Comparison of ENCODE assay signal across 10 mouse cellular contexts in genomic region chr13:23466306-23466705, GRCm38 (mm10). TPM values are rescaled to one million over a fixed set of nuclear protein-coding genes. Genes with fewer than 3 reads are reported as not detected.
DNase-seq lines count a peak whose midpoint lies in the region; ATAC-seq and TF ChIP-seq lines count a peak whose summit lies in the region.
"Had no signal": no experiment of that assay in that cellular context is flagged by ENCODE, and none has a peak within 500 bp of the region (broad histone marks: within the 10 kb centered on the region; RNA-seq: fewer than 3 reads in every experiment).

No protein-coding gene starts in this region.

- H3K27me3 ChIP-seq in forebrain, embryonic 11.5 days (ENCODE audit: control insufficient read depth, insufficient read depth, low read length): no peaks in the 10 kb centered on the region
- no peaks in the 10 kb centered on the region for H3K27me3 ChIP-seq in forebrain, embryonic 16.5 days (replicated peaks; ENCODE audit: control insufficient read depth, insufficient read depth, low read length)
- no peaks in the 10 kb centered on the region for H3K27me3 ChIP-seq in kidney, postnatal 0 days (ENCODE audit: insufficient read depth, low read length)
- no peaks in the 10 kb centered on the region for H3K27me3 ChIP-seq in embryonic facial prominence, embryonic 14.5 days (replicated peaks; ENCODE audit: control insufficient read depth, insufficient read depth, low read length)
- peaks cover 14% of the 10 kb centered on the region; the same call in 1 of the 2 replicates for H3K27me3 ChIP-seq in midbrain, embryonic 14.5 days (ENCODE audit: control insufficient read depth, insufficient read depth, low read length)

- no peak overlapping the region for H3K4me2 ChIP-seq in forebrain, embryonic 11.5 days (ENCODE audit: low read depth, low read length, severe bottlenecking)
- H3K4me2 ChIP-seq in forebrain, embryonic 16.5 days (ENCODE audit: low read length): no peak overlapping the region
- H3K4me2 ChIP-seq in kidney, postnatal 0 days (ENCODE audit: low read length): peak overlapping the region; percentile 90
- peak overlapping the region; percentile 65; the same call in 1 of the 2 replicates for H3K4me2 ChIP-seq in embryonic facial prominence, embryonic 14.5 days (ENCODE audit: low read depth, low read length)
- peak overlapping the region; percentile 65; the same call in 1 of the 2 replicates for H3K4me2 ChIP-seq in midbrain, embryonic 14.5 days (ENCODE audit: low read length)

- no peak for DNase-seq in forebrain, embryonic 11.5 days (ENCODE audit: low spot score)
- DNase-seq in kidney, postnatal 0 days (ENCODE audit: low spot score): no peak
- DNase-seq in kidney, postnatal 4 days: no peak
- DNase-seq in embryonic facial prominence, embryonic 14.5 days (ENCODE audit: low spot score): no peak
- no peak for DNase-seq in midbrain, embryonic 14.5 days
- DNase-seq in right cerebral cortex, postnatal 10 days (ENCODE audit: low spot score in 2 of 2): no peak

- TF ChIP-seq CTCF in kidney, postnatal 0 days (IDR thresholded peaks at IDR 0.05; ENCODE audit: low read depth): no peak

- H3K27ac ChIP-seq in forebrain, embryonic 11.5 days (ENCODE audit: low read depth, low read length): no peak overlapping the region
- no peak overlapping the region for H3K27ac ChIP-seq in forebrain, embryonic 16.5 days (ENCODE audit: low read length)
- H3K27ac ChIP-seq in kidney, postnatal 0 days: no peak overlapping the region
- H3K27ac ChIP-seq in embryonic facial prominence, embryonic 14.5 days (replicated peaks; ENCODE audit: low read depth, low read length): no peak overlapping the region
- H3K27ac ChIP-seq in midbrain, embryonic 14.5 days (replicated peaks; ENCODE audit: low read depth, low read length): no peak overlapping the region

- H3K9me3 ChIP-seq in forebrain, embryonic 11.5 days (ENCODE audit: control insufficient read depth, low read length): no peaks in the 10 kb centered on the region
- no peaks in the 10 kb centered on the region for H3K9me3 ChIP-seq in forebrain, embryonic 16.5 days (ENCODE audit: control insufficient read depth, low read length)
- H3K9me3 ChIP-seq in kidney, postnatal 0 days (replicated peaks; ENCODE audit: low read length): no peaks in the 10 kb centered on the region
- no peaks in the 10 kb centered on the region for H3K9me3 ChIP-seq in embryonic facial prominence, embryonic 14.5 days (ENCODE audit: control insufficient read depth, low read length)
- H3K9me3 ChIP-seq in midbrain, embryonic 14.5 days (ENCODE audit: control insufficient read depth, low read length): no peaks in the 10 kb centered on the region

- no peaks in the 10 kb centered on the region for H3K36me3 ChIP-seq in forebrain, embryonic 11.5 days (ENCODE audit: control insufficient read depth, insufficient read depth, low read length)
- H3K36me3 ChIP-seq in forebrain, embryonic 16.5 days (ENCODE audit: control insufficient read depth, insufficient read depth): no peaks in the 10 kb centered on the region
- H3K36me3 ChIP-seq in kidney, postnatal 0 days (ENCODE audit: insufficient read depth, low read length): no peaks in the 10 kb centered on the region
- no peaks in the 10 kb centered on the region for H3K36me3 ChIP-seq in embryonic facial prominence, embryonic 14.5 days (ENCODE audit: control insufficient read depth, insufficient read depth, low read length)
- no peaks in the 10 kb centered on the region for H3K36me3 ChIP-seq in midbrain, embryonic 14.5 days (ENCODE audit: control insufficient read depth, insufficient read depth, low read length)

- no peak overlapping the region for H3K9ac ChIP-seq in forebrain, embryonic 11.5 days (ENCODE audit: low read length)
- H3K9ac ChIP-seq in forebrain, embryonic 16.5 days (replicated peaks; ENCODE audit: low read depth, low read length): no peak overlapping the region
- no peak overlapping the region for H3K9ac ChIP-seq in kidney, postnatal 0 days (ENCODE audit: low read depth, low read length)
- H3K9ac ChIP-seq in embryonic facial prominence, embryonic 14.5 days (ENCODE audit: low read depth, low read length): no peak overlapping the region
- H3K9ac ChIP-seq in midbrain, embryonic 14.5 days (replicated peaks; ENCODE audit: low read length): no peak overlapping the region

- no peaks in the 10 kb centered on the region; the same call in 1 of the 2 replicates for H3K4me1 ChIP-seq in forebrain, embryonic 11.5 days (replicated peaks; ENCODE audit: control insufficient read depth, insufficient read depth, low read length)
- H3K4me1 ChIP-seq in forebrain, embryonic 16.5 days (replicated peaks; ENCODE audit: control insufficient read depth, insufficient read depth, low read length): peaks cover 11% of the 10 kb centered on the region
- peaks cover 11% of the 10 kb centered on the region for H3K4me1 ChIP-seq in kidney, postnatal 0 days (replicated peaks; ENCODE audit: insufficient read depth, low read length)
- peaks cover 20% of the 10 kb centered on the region for H3K4me1 ChIP-seq in embryonic facial prominence, embryonic 14.5 days (ENCODE audit: control insufficient read depth, insufficient read depth, low read length)
- peaks cover 11% of the 10 kb centered on the region for H3K4me1 ChIP-seq in midbrain, embryonic 14.5 days (ENCODE audit: control insufficient read depth, insufficient read depth, low read length)

- peak overlapping the region; percentile 54; the same call in 1 of the 2 replicates for H3K4me3 ChIP-seq in forebrain, embryonic 11.5 days (ENCODE audit: low read depth, low read length)
- H3K4me3 ChIP-seq in forebrain, embryonic 16.5 days (replicated peaks; ENCODE audit: low read length): no peak overlapping the region
- no peak overlapping the region for H3K4me3 ChIP-seq in kidney, postnatal 0 days (replicated peaks; ENCODE audit: low read depth, low read length)
- H3K4me3 ChIP-seq in embryonic facial prominence, embryonic 14.5 days (ENCODE audit: low read depth, low read length): no peak overlapping the region
- H3K4me3 ChIP-seq in midbrain, embryonic 14.5 days (replicated peaks; ENCODE audit: low read depth, low read length): no peak overlapping the region

- 42% methylated on average over 1 of the region's 1 CpGs for WGBS in forebrain, embryonic 11.5 days
- WGBS in forebrain, embryonic 16.5 days: 78% methylated on average over 1 of the region's 1 CpGs
- 65% methylated on average over 1 of the region's 1 CpGs for WGBS in kidney, postnatal 0 days
- 66% methylated on average over 1 of the region's 1 CpGs for WGBS in embryonic facial prominence, embryonic 14.5 days
- 54% methylated on average over 1 of the region's 1 CpGs for WGBS in midbrain, embryonic 14.5 days

- ATAC-seq in forebrain, embryonic 11.5 days (replicated peaks; ENCODE audit: low FRiP score): no peak
- no peak for ATAC-seq in forebrain, embryonic 16.5 days
- no peak for ATAC-seq in kidney, postnatal 0 days (replicated peaks; ENCODE audit: low FRiP score, low read depth)
- no peak for ATAC-seq in embryonic facial prominence, embryonic 14.5 days (ENCODE audit: low read depth)
- no peak for ATAC-seq in midbrain, embryonic 14.5 days (ENCODE audit: low FRiP score, low TSS enrichment)
- ATAC-seq in monocyte, adult 5-6 weeks (replicated peaks; ENCODE audit: insufficient number of reproducible peaks, low FRiP score, low TSS enrichment, poor library complexity, severe bottlenecking): no peak

RNA-seq across cellular contexts. Expression of gene Btn1a1, which starts 0.6 kb away (rescaled TPM):
- polyA plus RNA-seq in forebrain, embryonic 11.5 days (2014; fragmentation: Nextera tagmentation; extraction: Ambion mirVana): 0.17 and 0.19 TPM in 2 replicates
- polyA plus RNA-seq in forebrain, embryonic 16.5 days (2015; fragmentation: Nextera tagmentation; extraction: Ambion mirVana): 0.06 and 0.22 TPM in 2 replicates
- 0.06 TPM in 1 of 2 replicates, not detected in the other for polyA plus RNA-seq in kidney, postnatal 0 days (2015; fragmentation: Nextera tagmentation; extraction: Ambion mirVana)
- 0.18 TPM in 1 of 2 replicates, not detected in the other for polyA plus RNA-seq in embryonic facial prominence, embryonic 14.5 days (2014; fragmentation: Nextera tagmentation; extraction: Ambion mirVana)
- polyA plus RNA-seq in midbrain, embryonic 14.5 days (2014; fragmentation: Nextera tagmentation; extraction: Ambion mirVana): 0.09 TPM in 1 of 2 replicates, not detected in the other
- total RNA-seq in monocyte, adult 5-6 weeks (2017): not detected in 3 replicates
- total RNA-seq: gastrocnemius, adult 8-10 months; megakaryocyte-erythroid progenitor cell, adult 5-6 weeks had no signal

RNA-seq across cellular contexts. Expression of gene Btn2a2, which starts 22.4 kb away (rescaled TPM):
- polyA plus RNA-seq in forebrain, embryonic 11.5 days (2014; fragmentation: Nextera tagmentation; extraction: Ambion mirVana): 0.48 and 0.59 TPM in 2 replicates
- polyA plus RNA-seq in forebrain, embryonic 16.5 days (2015; fragmentation: Nextera tagmentation; extraction: Ambion mirVana): 0.18 TPM in 1 of 2 replicates, not detected in the other
- 0.13 and 0.28 TPM in 2 replicates for polyA plus RNA-seq in kidney, postnatal 0 days (2015; fragmentation: Nextera tagmentation; extraction: Ambion mirVana)
- polyA plus RNA-seq in embryonic facial prominence, embryonic 14.5 days (2014; fragmentation: Nextera tagmentation; extraction: Ambion mirVana): 0.40 and 0.51 TPM in 2 replicates
- not detected in 2 replicates for polyA plus RNA-seq in midbrain, embryonic 14.5 days (2014; fragmentation: Nextera tagmentation; extraction: Ambion mirVana)
- total RNA-seq in monocyte, adult 5-6 weeks (2017): not detected in 3 replicates
- total RNA-seq: gastrocnemius, adult 8-10 months; megakaryocyte-erythroid progenitor cell, adult 5-6 weeks had no signal

RNA-seq across cellular contexts. Expression of gene Abt1, which starts 42.6 kb away (rescaled TPM):
- 13.0 and 13.5 TPM in 2 replicates for polyA plus RNA-seq in forebrain, embryonic 11.5 days (2014; fragmentation: Nextera tagmentation; extraction: Ambion mirVana)
- polyA plus RNA-seq in forebrain, embryonic 16.5 days (2015; fragmentation: Nextera tagmentation; extraction: Ambion mirVana): 12.7 and 13.0 TPM in 2 replicates
- polyA plus RNA-seq in kidney, postnatal 0 days (2015; fragmentation: Nextera tagmentation; extraction: Ambion mirVana): 10.0 and 10.4 TPM in 2 replicates
- 10.3 and 11.6 TPM in 2 replicates for polyA plus RNA-seq in embryonic facial prominence, embryonic 14.5 days (2014; fragmentation: Nextera tagmentation; extraction: Ambion mirVana)
- polyA plus RNA-seq in midbrain, embryonic 14.5 days (2014; fragmentation: Nextera tagmentation; extraction: Ambion mirVana): 9.3 and 9.9 TPM in 2 replicates
- 12.1 to 15.9 TPM (median 13.2 TPM) in 3 replicates for total RNA-seq in monocyte, adult 5-6 weeks (2017)

Comparison
In these comparisons a context has a peak if more than half of its experiments do, and no peak if none do; other contexts are left out.
1. H3K4me2 ChIP-seq: peak in kidney, postnatal 0 days (single experiment), embryonic facial prominence, embryonic 14.5 days (single experiment) and midbrain, embryonic 14.5 days (single experiment); none in forebrain, embryonic 11.5 days (single experiment) and forebrain, embryonic 16.5 days (single experiment).